Mouse (Mus musculus): ENCODE data around the gene Arhgef11. TPM values are rescaled to one million over a fixed set of nuclear protein-coding genes. Genes with fewer than 3 reads are reported as not detected.

Gene Arhgef11
- total RNA-seq, 2 experiments from 2014 or later: 1.6 to 2.5 TPM

- no peak for ATAC-seq (replicated peaks; ENCODE audit: low FRiP score, poor library complexity, severe bottlenecking)
These were observed 167.8 kb downstream of the Arhgef11 start for GRCm38 (mm10) chr3:87785156-87785555.

- ATAC-seq (replicated peaks; ENCODE audit: low FRiP score, poor library complexity, severe bottlenecking): no peak
These were observed 168.4 kb downstream of the Arhgef11 start for GRCm38 (mm10) chr3:87785626-87786214.

Other genes starting within 250 kb of the Arhgef11 start
- gene Fcrl1, start 241.2 kb upstream of the Arhgef11 start, total RNA-seq (2015; ENCODE audit: low replicate concordance): 5.0 and 9.7 TPM in 2 replicates
- gene Fcrl1, start 241.2 kb upstream of the Arhgef11 start, total RNA-seq (2017; ENCODE audit: low replicate concordance): 0.08 and 0.64 TPM in 2 replicates
- gene Fcrl5, start 181.8 kb upstream of the Arhgef11 start, total RNA-seq (2015; ENCODE audit: low replicate concordance): 1.1 TPM in 1 of 2 replicates, not detected in the other
- gene Fcrl5, start 181.8 kb upstream of the Arhgef11 start, total RNA-seq (2017; ENCODE audit: low replicate concordance): 0.08 TPM in 1 of 2 replicates, not detected in the other
- gene Etv3, start 92.2 kb upstream of the Arhgef11 start, total RNA-seq (2015; ENCODE audit: low replicate concordance): 3.2 and 4.6 TPM in 2 replicates
- 1.1 and 4.5 TPM in 2 replicates for gene Etv3, start 92.2 kb upstream of the Arhgef11 start, total RNA-seq (2017; ENCODE audit: low replicate concordance)
- not detected in 2 replicates for gene Lrrc71, start 131.1 kb downstream of the Arhgef11 start, total RNA-seq (2015; ENCODE audit: low replicate concordance)
- not detected in 2 replicates for gene Lrrc71, start 131.1 kb downstream of the Arhgef11 start, total RNA-seq (2017; ENCODE audit: low replicate concordance)
- gene Ntrk1, start 177.6 kb downstream of the Arhgef11 start, total RNA-seq (2015; ENCODE audit: low replicate concordance): not detected in 2 replicates
- not detected in 2 replicates for gene Ntrk1, start 177.6 kb downstream of the Arhgef11 start, total RNA-seq (2017; ENCODE audit: low replicate concordance)
- not detected in 2 replicates for gene Insrr, start 179.4 kb downstream of the Arhgef11 start, total RNA-seq (2015; ENCODE audit: low replicate concordance)
- gene Insrr, start 179.4 kb downstream of the Arhgef11 start, total RNA-seq (2017; ENCODE audit: low replicate concordance): not detected in 2 replicates
- gene Pear1, start 206.7 kb downstream of the Arhgef11 start, total RNA-seq (2015; ENCODE audit: low replicate concordance): 1.3 TPM in 1 of 2 replicates, not detected in the other
- gene Pear1, start 206.7 kb downstream of the Arhgef11 start, total RNA-seq (2017; ENCODE audit: low replicate concordance): 0.98 and 1.0 TPM in 2 replicates
- 1.3 and 1.4 TPM in 2 replicates for gene Sh2d2a, start 229.2 kb downstream of the Arhgef11 start, total RNA-seq (2015; ENCODE audit: low replicate concordance)
- 0.51 and 0.83 TPM in 2 replicates for gene Sh2d2a, start 229.2 kb downstream of the Arhgef11 start, total RNA-seq (2017; ENCODE audit: low replicate concordance)

Data from erythroid progenitor cell, adult 5-6 weeks (primary cell).